Mouse (Mus musculus): Measurements from ENCODE around the gene Acer3. TPM values are rescaled to one million over a fixed set of nuclear protein-coding genes. Genes with fewer than 3 reads are reported as not detected.

Acer3 gene
- polyA plus RNA-seq, 1 experiment from 2014 or later: 35.2 TPM

DNA sequence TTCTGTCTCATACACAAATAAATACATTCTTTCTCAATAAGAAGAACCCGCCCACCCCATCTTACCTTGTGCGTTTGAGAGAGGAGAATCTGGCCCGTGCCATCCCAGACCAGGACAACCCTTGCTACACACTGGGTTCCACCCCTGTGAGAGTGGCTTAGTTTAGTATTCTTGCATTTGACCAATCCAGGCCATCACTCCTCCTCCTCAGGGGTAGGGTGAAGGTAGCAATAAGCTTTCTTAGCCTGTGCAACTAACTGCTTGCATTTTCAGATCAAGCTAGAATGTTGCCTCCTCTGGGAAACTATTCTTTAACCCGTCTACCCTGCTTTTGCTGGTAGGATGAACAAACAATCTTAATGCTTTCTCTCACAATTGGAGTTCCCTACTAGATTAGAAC, 121.6 kb downstream of the Acer3 start, which contains the start of gene B3gnt6:
Gene B3gnt6 (minus strand): TSS at position 101 of the 400 bp plus-strand sequence.
- Histone ChIP-seq H3K4me2 (no peak within 1 kb of the TSS), H3K4me3 (ENCODE audit: low read depth, low read length) (no peak within 1 kb of the TSS), H3K27ac (ENCODE audit: low read depth, low read length) (no peak within 1 kb of the TSS), H3K36me3 (ENCODE audit: control insufficient read depth, insufficient read depth, low read length) (no peaks in the 10 kb centered on the region), H3K4me1 (replicated peaks; ENCODE audit: control insufficient read depth, insufficient read depth, low read length) (no peaks in the 10 kb centered on the region; the same call in 1 of the 2 replicates), H3K9ac (ENCODE audit: low read depth, low read length) (no peak within 1 kb of the TSS), H3K27me3 (replicated peaks; ENCODE audit: control insufficient read depth, insufficient read depth, low read length) (peaks cover 19% of the 10 kb centered on the region), H3K9me3 (ENCODE audit: control insufficient read depth, low read length) (no peaks in the 10 kb centered on the region)
- ATAC-seq (replicated peaks; ENCODE audit: low FRiP score) (no peak), DNase-seq (ENCODE audit: low spot score) (no peak)
- WGBS: 82% methylated on average over 4 of the region's 4 CpGs

DNA sequence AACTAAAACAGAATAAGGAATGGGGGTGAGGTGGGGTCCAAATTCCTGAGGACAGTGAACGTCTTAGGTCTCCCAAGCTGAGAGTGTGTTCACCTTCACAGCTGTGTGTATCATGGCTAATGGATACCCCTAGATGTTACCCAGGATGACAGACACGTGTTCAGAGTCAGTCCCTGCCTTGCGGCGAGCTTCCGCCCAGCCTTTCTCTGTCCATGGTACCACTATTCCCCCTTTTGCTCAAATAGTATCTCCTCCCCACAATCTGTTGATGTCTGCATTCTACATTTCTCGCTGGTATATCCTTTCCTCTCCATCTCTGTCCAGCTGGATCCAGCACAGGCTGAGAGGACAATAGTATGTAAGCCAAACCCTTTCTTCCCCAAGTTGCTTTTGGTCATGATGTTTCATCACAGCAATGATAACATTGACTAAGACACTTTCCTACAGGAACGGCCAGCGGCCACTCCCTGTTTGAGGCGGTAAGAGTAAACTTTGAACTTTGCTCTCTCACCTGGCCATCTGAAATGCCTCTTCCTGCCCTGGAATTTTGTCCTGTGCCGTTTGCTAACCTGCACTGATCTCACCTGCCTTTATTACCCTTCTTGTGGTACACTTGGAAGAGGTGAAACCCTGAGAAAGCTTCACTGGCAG, 125.7 kb downstream of the Acer3 start:
- Histone ChIP-seq H3K4me3 (ENCODE audit: low read depth, low read length) (no peak overlapping the region), H3K27ac (ENCODE audit: low read depth, low read length) (no peak overlapping the region), H3K27me3 (replicated peaks; ENCODE audit: control insufficient read depth, insufficient read depth, low read length) (peaks cover 43% of the 10 kb centered on the region), H3K9ac (ENCODE audit: low read depth, low read length) (no peak overlapping the region), H3K36me3 (ENCODE audit: control insufficient read depth, insufficient read depth, low read length) (no peaks in the 10 kb centered on the region), H3K9me3 (ENCODE audit: control insufficient read depth, low read length) (no peaks in the 10 kb centered on the region), H3K4me2 (no peak overlapping the region), H3K4me1 (replicated peaks; ENCODE audit: control insufficient read depth, insufficient read depth, low read length) (peaks cover 10% of the 10 kb centered on the region)
- 0 out of 2 replicates have a peak, but pooled peaks have one; percentile 24 for ATAC-seq (replicated peaks; ENCODE audit: low FRiP score)
- DNase-seq (ENCODE audit: low spot score): peak; percentile 33
- 37% methylated on average over 10 of the region's 10 CpGs for WGBS

DNA sequence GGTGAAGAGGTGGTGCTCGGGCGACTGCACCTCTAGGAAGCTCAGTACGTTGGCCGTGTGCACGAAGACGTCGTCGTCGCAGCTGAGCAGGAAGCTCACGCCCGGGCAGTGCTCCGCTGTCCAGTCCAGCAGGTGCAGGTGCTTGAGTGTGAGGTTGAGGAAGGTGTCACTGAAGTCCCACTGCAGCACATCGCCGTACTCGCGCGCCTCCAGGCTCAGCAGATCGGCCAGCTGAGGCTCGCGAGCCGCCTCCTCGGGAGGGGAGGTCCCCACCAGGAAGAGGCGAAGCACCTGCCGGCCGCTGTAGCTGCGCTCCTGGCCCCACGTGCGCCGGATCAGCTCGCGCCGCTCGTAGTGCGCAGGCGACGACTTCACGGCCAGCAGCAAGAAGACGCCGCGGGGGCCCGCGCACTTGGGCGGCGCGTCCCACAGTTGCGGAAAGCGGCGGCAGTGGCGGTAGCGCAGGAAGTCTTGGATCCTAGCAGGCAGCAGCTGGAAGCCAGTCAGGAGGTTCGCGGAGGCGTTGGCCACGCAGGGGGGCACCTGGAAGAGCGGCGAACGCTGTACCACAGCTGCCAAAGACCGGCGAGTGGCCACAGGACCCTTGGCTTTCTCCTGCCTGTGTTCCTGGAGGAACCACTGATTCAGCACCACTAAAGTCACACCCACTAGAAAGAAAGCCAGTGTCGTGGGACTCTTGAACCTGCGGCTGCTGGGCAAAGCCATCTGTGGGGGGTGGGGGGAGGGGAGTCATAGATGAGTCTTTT, 126.8 kb downstream of the Acer3 start:
- Histone ChIP-seq H3K4me1 (replicated peaks; ENCODE audit: control insufficient read depth, insufficient read depth, low read length) (peaks cover 16% of the 10 kb centered on the region), H3K9ac (ENCODE audit: low read depth, low read length) (no peak overlapping the region), H3K27ac (ENCODE audit: low read depth, low read length) (no peak overlapping the region), H3K36me3 (ENCODE audit: control insufficient read depth, insufficient read depth, low read length) (no peaks in the 10 kb centered on the region), H3K4me2 (peak overlapping the region; percentile 79), H3K4me3 (ENCODE audit: low read depth, low read length) (peak overlapping the region; percentile 43), H3K27me3 (replicated peaks; ENCODE audit: control insufficient read depth, insufficient read depth, low read length) (peaks cover 43% of the 10 kb centered on the region), H3K9me3 (ENCODE audit: control insufficient read depth, low read length) (no peaks in the 10 kb centered on the region)
- 0 out of 2 replicates have a peak, but pooled peaks have one; percentile 16 for ATAC-seq (replicated peaks; ENCODE audit: low FRiP score)
- WGBS: 2% methylated on average over 58 of the region's 61 CpGs
- DNase-seq (ENCODE audit: low spot score): peak; percentile 50

DNA sequence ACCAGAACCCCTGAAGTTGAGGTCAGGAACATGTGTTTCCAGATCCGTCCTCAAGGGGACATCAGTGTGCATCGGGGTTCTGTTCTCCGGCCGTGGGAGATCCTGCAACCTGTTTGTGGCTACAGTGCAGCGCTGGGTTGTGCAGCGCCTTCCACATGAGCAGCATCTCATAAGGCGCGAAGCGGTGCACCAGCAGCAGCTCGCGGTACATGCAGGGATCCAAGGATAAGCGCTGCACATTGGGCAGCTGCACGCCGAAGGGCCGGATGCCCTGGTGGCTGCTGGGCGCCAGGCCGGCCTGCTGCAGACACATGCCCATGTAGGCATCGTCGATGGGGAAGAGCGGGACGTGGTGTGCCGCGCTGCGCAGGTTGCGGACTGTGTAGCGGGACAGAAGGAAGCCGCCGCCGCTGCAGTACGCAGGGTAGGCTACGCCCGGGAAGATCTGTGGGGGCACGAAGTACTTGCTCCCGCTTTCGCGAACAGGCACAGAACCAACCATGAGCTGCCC, 127.4 kb downstream of the Acer3 start:
- Histone ChIP-seq H3K4me3 (ENCODE audit: low read depth, low read length) (peak overlapping the region; percentile 43), H3K9me3 (ENCODE audit: control insufficient read depth, low read length) (no peaks in the 10 kb centered on the region), H3K4me2 (peak overlapping the region; percentile 79), H3K36me3 (ENCODE audit: control insufficient read depth, insufficient read depth, low read length) (no peaks in the 10 kb centered on the region), H3K4me1 (replicated peaks; ENCODE audit: control insufficient read depth, insufficient read depth, low read length) (peaks cover 16% of the 10 kb centered on the region), H3K27me3 (replicated peaks; ENCODE audit: control insufficient read depth, insufficient read depth, low read length) (peaks cover 43% of the 10 kb centered on the region), H3K9ac (ENCODE audit: low read depth, low read length) (no peak overlapping the region; the same call in 1 of the 2 replicates), H3K27ac (ENCODE audit: low read depth, low read length) (no peak overlapping the region)
- DNase-seq (ENCODE audit: low spot score) (peak; percentile 47), ATAC-seq (replicated peaks; ENCODE audit: low FRiP score) (0 out of 2 replicates have a peak, but pooled peaks have one; percentile 16)
- WGBS: 8% methylated on average over 36 of the region's 36 CpGs

DNA sequence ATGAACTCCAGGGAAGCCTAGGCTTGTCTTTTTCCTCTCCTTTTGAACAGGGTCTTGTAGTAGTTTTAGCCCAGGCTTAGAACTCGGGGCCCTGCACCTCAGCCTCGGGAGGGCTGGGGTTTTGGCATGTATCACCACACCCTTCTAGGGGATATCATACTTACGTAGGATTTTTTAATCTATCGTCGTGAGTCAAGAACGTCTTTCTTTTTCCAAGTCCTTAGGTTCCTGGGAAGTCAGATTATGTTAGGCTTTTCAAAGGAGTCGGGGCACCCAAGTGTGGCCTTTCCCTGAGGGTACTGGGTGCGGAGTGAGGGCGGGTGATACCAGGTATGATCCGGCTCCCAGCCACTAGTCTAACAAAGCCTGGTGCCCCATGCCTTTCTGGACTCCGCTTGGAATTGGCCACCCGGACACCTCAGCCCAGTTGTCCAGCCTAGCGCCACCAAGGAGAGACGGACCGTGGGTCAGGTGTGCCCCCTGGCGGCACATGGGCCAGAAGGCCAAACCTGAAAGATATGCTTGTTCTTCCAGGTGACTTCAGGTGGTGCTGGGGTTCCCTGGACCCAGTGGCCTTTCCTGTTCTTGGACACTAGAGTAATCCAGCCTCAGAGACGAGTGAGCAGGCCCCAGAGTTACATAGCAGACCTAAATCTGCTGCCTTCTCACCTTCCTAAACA, 129.3 kb downstream of the Acer3 start:
- no peak overlapping the region for H3K9ac ChIP-seq (ENCODE audit: low read depth, low read length)
- no peaks in the 10 kb centered on the region for H3K36me3 ChIP-seq (ENCODE audit: control insufficient read depth, insufficient read depth, low read length)
- 52% methylated on average over 17 of the region's 17 CpGs for WGBS
- H3K9me3 ChIP-seq (ENCODE audit: control insufficient read depth, low read length): no peaks in the 10 kb centered on the region
- no peak overlapping the region for H3K27ac ChIP-seq (ENCODE audit: low read depth, low read length)
- peaks cover 16% of the 10 kb centered on the region for H3K4me1 ChIP-seq (replicated peaks; ENCODE audit: control insufficient read depth, insufficient read depth, low read length)
- H3K4me3 ChIP-seq (ENCODE audit: low read depth, low read length): no peak overlapping the region
- ATAC-seq (replicated peaks; ENCODE audit: low FRiP score): no peak; the same call in 1 of the 2 replicates
- peaks cover 43% of the 10 kb centered on the region for H3K27me3 ChIP-seq (replicated peaks; ENCODE audit: control insufficient read depth, insufficient read depth, low read length)
- DNase-seq (ENCODE audit: low spot score): peak; percentile 47
- no peak overlapping the region for H3K4me2 ChIP-seq

DNA sequence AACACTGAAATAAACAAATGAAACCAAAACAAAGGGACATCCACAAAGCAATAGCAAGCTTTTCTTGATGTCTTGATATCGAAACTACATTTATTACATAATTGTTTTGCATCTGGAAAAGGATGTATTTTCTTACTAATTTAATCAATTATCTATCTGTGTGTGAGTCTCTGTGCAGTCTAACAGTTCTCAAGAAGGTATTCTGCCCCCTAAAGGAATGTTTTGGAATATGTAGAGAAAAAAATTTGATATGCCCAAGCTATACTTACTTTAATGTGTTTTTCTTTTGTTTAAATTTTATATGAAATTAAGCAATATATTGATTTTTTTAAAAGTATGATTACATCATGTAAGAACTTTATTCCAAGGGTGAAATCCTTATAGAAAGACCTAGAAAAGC, 130.4 kb downstream of the Acer3 start:
- H3K36me3 ChIP-seq (ENCODE audit: control insufficient read depth, insufficient read depth, low read length): no peaks in the 10 kb centered on the region
- peaks cover 36% of the 10 kb centered on the region for H3K27me3 ChIP-seq (replicated peaks; ENCODE audit: control insufficient read depth, insufficient read depth, low read length)
- DNase-seq (ENCODE audit: low spot score) (no peak), ATAC-seq (replicated peaks; ENCODE audit: low FRiP score) (no peak)
- peaks cover 16% of the 10 kb centered on the region for H3K4me1 ChIP-seq (replicated peaks; ENCODE audit: control insufficient read depth, insufficient read depth, low read length)
- 74% methylated on average over 1 of the region's 1 CpGs for WGBS
- H3K4me2 ChIP-seq: no peak overlapping the region
- H3K9ac ChIP-seq (ENCODE audit: low read depth, low read length): no peak overlapping the region
- H3K27ac ChIP-seq (ENCODE audit: low read depth, low read length): no peak overlapping the region
- no peaks in the 10 kb centered on the region for H3K9me3 ChIP-seq (ENCODE audit: control insufficient read depth, low read length)
- H3K4me3 ChIP-seq (ENCODE audit: low read depth, low read length): no peak overlapping the region

DNA sequence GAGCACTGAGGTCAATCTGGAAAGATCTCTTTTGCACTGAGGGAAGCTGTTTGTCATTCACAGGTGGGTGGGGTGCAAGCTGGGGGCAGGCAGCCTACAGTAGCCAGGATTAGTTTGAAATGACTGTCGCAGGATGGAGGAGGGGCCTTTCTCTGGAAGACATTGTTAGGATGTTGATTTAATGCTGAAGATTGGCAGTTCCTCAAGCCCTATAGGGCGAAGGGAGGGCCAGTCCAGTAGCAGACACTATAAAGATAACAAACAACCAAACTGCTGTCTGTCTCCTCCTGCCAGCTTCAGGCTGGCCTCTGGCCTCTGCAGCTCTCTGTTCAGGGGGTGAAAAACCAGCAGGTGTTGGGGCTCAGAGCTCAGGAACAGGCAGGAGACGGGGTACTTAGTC, 131.3 kb downstream of the Acer3 start:
- H3K4me1 ChIP-seq (replicated peaks; ENCODE audit: control insufficient read depth, insufficient read depth, low read length): peaks cover 16% of the 10 kb centered on the region
- H3K27me3 ChIP-seq (replicated peaks; ENCODE audit: control insufficient read depth, insufficient read depth, low read length): peaks cover 28% of the 10 kb centered on the region
- H3K36me3 ChIP-seq (ENCODE audit: control insufficient read depth, insufficient read depth, low read length): no peaks in the 10 kb centered on the region
- DNase-seq (ENCODE audit: low spot score): no peak
- H3K9me3 ChIP-seq (ENCODE audit: control insufficient read depth, low read length): no peaks in the 10 kb centered on the region
- H3K4me3 ChIP-seq (ENCODE audit: low read depth, low read length): no peak overlapping the region
- ATAC-seq (replicated peaks; ENCODE audit: low FRiP score): peak; percentile 48; the same call in 1 of the 2 replicates
- no peak overlapping the region for H3K9ac ChIP-seq (ENCODE audit: low read depth, low read length)
- no peak overlapping the region for H3K4me2 ChIP-seq
- no peak overlapping the region for H3K27ac ChIP-seq (ENCODE audit: low read depth, low read length)
- WGBS: 30% methylated on average over 3 of the region's 3 CpGs

DNA sequence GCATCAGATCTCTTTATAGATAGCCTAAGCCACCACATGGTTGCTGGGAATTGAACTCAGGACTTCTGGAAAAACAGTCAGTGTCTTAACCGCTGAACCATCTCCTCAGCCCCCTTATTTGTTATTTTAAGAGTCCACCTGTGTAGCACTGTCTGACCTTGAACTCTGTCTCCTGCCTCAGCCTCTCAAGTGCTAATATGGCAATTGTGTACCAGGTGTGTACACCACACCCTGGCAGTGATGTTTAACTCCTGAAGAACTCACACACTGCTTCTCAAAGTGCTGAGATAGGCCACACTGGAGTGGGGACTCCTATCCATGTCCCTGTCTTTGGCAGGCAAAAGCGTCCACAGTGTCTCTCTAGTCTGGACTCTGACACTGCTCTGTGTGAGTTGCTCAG, 132.3 kb downstream of the Acer3 start:
- DNase-seq (ENCODE audit: low spot score): no peak

More for the DNA sequence above, 132.3 kb downstream of the Acer3 start:
- H3K4me1 ChIP-seq (replicated peaks; ENCODE audit: control insufficient read depth, insufficient read depth, low read length): peaks cover 10% of the 10 kb centered on the region
- no peak overlapping the region for H3K9ac ChIP-seq (ENCODE audit: low read depth, low read length)
- no peak overlapping the region for H3K27ac ChIP-seq (ENCODE audit: low read depth, low read length)
- H3K4me3 ChIP-seq (ENCODE audit: low read depth, low read length): no peak overlapping the region
- no peak for ATAC-seq (replicated peaks; ENCODE audit: low FRiP score)
- H3K9me3 ChIP-seq (ENCODE audit: control insufficient read depth, low read length): no peaks in the 10 kb centered on the region
- H3K36me3 ChIP-seq (ENCODE audit: control insufficient read depth, insufficient read depth, low read length): no peaks in the 10 kb centered on the region
- WGBS: 91% methylated on average over 2 of the region's 2 CpGs
- no peak overlapping the region for H3K4me2 ChIP-seq
- H3K27me3 ChIP-seq (replicated peaks; ENCODE audit: control insufficient read depth, insufficient read depth, low read length): peaks cover 17% of the 10 kb centered on the region
